Mouse (Mus musculus) kidney, postnatal 0 days (tissue): ENCODE measurements around the gene Mybl2. TPM values are rescaled to one million over a fixed set of nuclear protein-coding genes. Genes with fewer than 3 reads are reported as not detected.

ENCODE experiments used
- ATAC-seq: fragments of 200-750 bp; cut with Nextera tagmentation; replicated peaks from 2 replicates; pipeline ENCODE4 v1.8.0; 2017; ENCODE audit warnings: low read depth, moderate number of reproducible peaks, moderate TSS enrichment, moderate library complexity; ENCODE audit not compliant: low FRiP score
- DNase-seq: peaks from one replicate; pipeline ENCODE4 v3.0.0-alpha.2; 2016; ENCODE audit warnings: low spot score
- H3K27ac ChIP-seq: fragments of 300-500 bp; sonication (generic); 2 replicates; pipeline ENCODE4 v1.5.1; 2014; ENCODE audit warnings: mild to moderate bottlenecking
- H3K27me3 ChIP-seq: fragments of 300-500 bp; sonication (generic); 2 replicates; pipeline ENCODE4 v1.6.1; 2014; ENCODE audit warnings: low read length, mixed read lengths; ENCODE audit not compliant: insufficient read depth
- H3K36me3 ChIP-seq: fragments of 300-500 bp; sonication (generic); 2 replicates; pipeline ENCODE4 v1.6.1; 2014; ENCODE audit warnings: low read length, mixed read lengths; ENCODE audit not compliant: insufficient read depth
- H3K4me1 ChIP-seq: fragments of 300-500 bp; sonication (generic); replicated peaks from 2 replicates; pipeline ENCODE4 v1.6.1; 2014; ENCODE audit warnings: antibody characterized with exemption, low read length, mixed read lengths; ENCODE audit not compliant: insufficient read depth
- H3K4me2 ChIP-seq: fragments of 300-500 bp; sonication (generic); 2 replicates; pipeline ENCODE4 v1.6.1; 2014; ENCODE audit warnings: mild to moderate bottlenecking, low read length, moderate library complexity, mixed read lengths
- H3K4me3 ChIP-seq: fragments of 300-500 bp; sonication (generic); replicated peaks from 2 replicates; pipeline ENCODE4 v1.5.1; 2014; ENCODE audit warnings: low read depth, low read length
- H3K9ac ChIP-seq: fragments of 300-500 bp; sonication (generic); 2 replicates; pipeline ENCODE4 v1.6.1; 2014; ENCODE audit warnings: low read depth, low read length
- H3K9me3 ChIP-seq: fragments of 300-500 bp; sonication (generic); replicated peaks from 2 replicates; pipeline ENCODE4 v1.6.1; 2016; ENCODE audit warnings: low read length, inconsistent platforms, mixed read lengths
- CTCF ChIP-seq: IDR thresholded peaks from 2 replicates; pipeline ENCODE4 v1.5.1; 2016; ENCODE audit warnings: antibody characterized with exemption, low read depth, mild to moderate bottlenecking, moderate library complexity
- WGBS: fragments of 180-500 bp; shearing (Covaris S2); extraction: QIAGEN DNeasy Blood & Tissue Kit; methylation state at CpG from one replicate; pipeline ENCODE4 v1.1.7; 2014; 5-methylcytosine and 5-hydroxymethylcytosine counted together
- polyA plus RNA-seq: library from polyadenylated mRNA; unstranded; fragments of >200 nt; fragmentation: Nextera tagmentation; extraction: Ambion mirVana; gene quantifications from 2 replicates; pipeline ENCODE4 v1.2.1, GENCODE M21; 2015

Gene Mybl2
- polyA plus RNA-seq, 1 experiment from 2014 or later = 8.0 TPM

DNA sequence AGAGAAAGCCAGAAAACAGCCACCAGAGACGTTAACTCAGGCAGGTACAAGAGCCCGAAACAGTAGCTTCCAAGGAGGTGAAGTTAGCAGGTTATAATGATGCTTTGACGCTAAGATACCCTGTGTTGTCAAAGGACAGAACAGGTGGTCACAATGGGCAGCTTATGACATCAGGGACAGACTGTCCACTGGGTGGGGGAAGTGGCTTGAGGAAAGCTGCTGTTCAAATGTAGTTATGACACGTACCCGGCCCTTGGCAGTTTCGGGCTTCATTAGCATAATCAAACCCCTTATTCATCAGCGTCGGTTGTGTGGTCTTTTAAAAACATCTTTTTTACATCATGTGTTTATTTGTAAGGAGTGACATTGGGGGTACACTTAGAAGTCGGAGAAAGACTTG is 33.2 kb downstream of the Mybl2 start, which contains the start of gene Gtsf1l:
Gene Gtsf1l (minus strand): TSS at position 128 of the 400 bp plus-strand sequence.
- H3K27me3 ChIP-seq = no peaks in the 10 kb centered on the region
- H3K4me3 ChIP-seq = no peak within 1 kb of the TSS
- WGBS = 84% methylated on average over 9 of the region's 9 CpGs
- H3K9me3 ChIP-seq = no peaks in the 10 kb centered on the region
- TF ChIP-seq CTCF = no peak
- no peaks in the 10 kb centered on the region for H3K4me1 ChIP-seq
- H3K9ac ChIP-seq = no peak within 1 kb of the TSS
- no peak within 1 kb of the TSS for H3K27ac ChIP-seq
- ATAC-seq (no peak), DNase-seq (no peak)
- no peak within 1 kb of the TSS for H3K4me2 ChIP-seq
- no peaks in the 10 kb centered on the region for H3K36me3 ChIP-seq

GRCm38 (mm10) chr2:163089475-163090123 is 35.1 kb downstream of the Mybl2 start:
- no peaks in the 10 kb centered on the region for H3K4me1 ChIP-seq

GRCm38 (mm10) chr2:163094909-163095308 is 40.4 kb downstream of the Mybl2 start:
- WGBS = 94% methylated on average over 10 of the region's 10 CpGs
- DNase-seq (no peak), ATAC-seq (no peak)
- Histone ChIP-seq H3K4me2 (no peak overlapping the region), H3K27me3 (no peaks in the 10 kb centered on the region), H3K4me1 (no peaks in the 10 kb centered on the region), H3K4me3 (no peak overlapping the region), H3K27ac (no peak overlapping the region), H3K9me3 (no peaks in the 10 kb centered on the region), H3K9ac (no peak overlapping the region), H3K36me3 (no peaks in the 10 kb centered on the region)
- no peak for TF ChIP-seq CTCF

More at GRCm38 (mm10) chr2:163089475-163090123, 35.1 kb downstream of the Mybl2 start:
- Histone ChIP-seq H3K9me3 (no peaks in the 10 kb centered on the region), H3K27me3 (no peaks in the 10 kb centered on the region), H3K9ac (no peak overlapping the region), H3K4me2 (no peak overlapping the region), H3K27ac (no peak overlapping the region), H3K4me3 (no peak overlapping the region), H3K36me3 (no peaks in the 10 kb centered on the region)
- ATAC-seq (no peak), DNase-seq (no peak)
- peak; percentile 66 for TF ChIP-seq CTCF
- 77% methylated on average over 5 of the region's 5 CpGs for WGBS

- Histone ChIP-seq H3K4me1 (no peaks in the 10 kb centered on the region), H3K9ac (no peak overlapping the region), H3K27me3 (no peaks in the 10 kb centered on the region), H3K4me3 (no peak overlapping the region), H3K27ac (no peak overlapping the region), H3K36me3 (no peaks in the 10 kb centered on the region), H3K9me3 (no peaks in the 10 kb centered on the region), H3K4me2 (no peak overlapping the region)
- ATAC-seq (no peak), DNase-seq (peak; percentile 61)
- 56% methylated on average over 3 of the region's 3 CpGs for WGBS
- no peak for TF ChIP-seq CTCF
These were observed 41.3 kb downstream of the Mybl2 start for GRCm38 (mm10) chr2:163095784-163096183.

GRCm38 (mm10) chr2:163099919-163100318 is 45.4 kb downstream of the Mybl2 start:
- TF ChIP-seq CTCF = no peak
- WGBS = 57% methylated on average over 8 of the region's 8 CpGs
- Histone ChIP-seq H3K9ac (no peak overlapping the region), H3K9me3 (no peaks in the 10 kb centered on the region), H3K27ac (no peak overlapping the region), H3K4me1 (no peaks in the 10 kb centered on the region), H3K27me3 (no peaks in the 10 kb centered on the region), H3K4me2 (no peak overlapping the region), H3K36me3 (no peaks in the 10 kb centered on the region), H3K4me3 (no peak overlapping the region)
- no peak for ATAC-seq
- no peak for DNase-seq

DNA sequence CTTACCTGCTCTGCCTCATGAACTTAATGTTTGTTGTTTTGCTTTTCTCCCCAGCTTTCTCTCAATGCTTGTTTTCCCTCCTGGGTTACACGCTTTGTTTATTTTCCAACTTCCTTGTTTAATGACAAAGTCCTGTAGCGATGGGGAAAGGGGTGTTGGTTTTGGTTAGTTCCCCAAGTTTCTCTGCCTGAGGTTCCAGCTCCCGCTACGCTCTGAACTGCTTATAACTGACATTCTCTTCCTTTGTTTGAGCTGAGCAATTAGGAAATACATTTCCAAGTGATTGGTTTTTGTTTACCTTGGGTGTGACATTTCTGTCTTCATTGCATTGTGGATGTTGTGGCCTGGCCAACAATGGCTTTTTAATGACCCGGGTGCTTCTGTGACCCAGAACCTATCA is 46.1 kb downstream of the Mybl2 start:
- Histone ChIP-seq H3K9ac (no peak overlapping the region), H3K4me1 (no peaks in the 10 kb centered on the region), H3K27me3 (no peaks in the 10 kb centered on the region), H3K4me3 (no peak overlapping the region), H3K4me2 (no peak overlapping the region), H3K36me3 (no peaks in the 10 kb centered on the region), H3K9me3 (no peaks in the 10 kb centered on the region), H3K27ac (no peak overlapping the region)
- no peak for DNase-seq
- WGBS = 50% methylated on average over 5 of the region's 5 CpGs
- no peak for TF ChIP-seq CTCF
- no peak for ATAC-seq

GRCm38 (mm10) chr2:163101646-163102203 is 47.2 kb downstream of the Mybl2 start:
- peak; percentile 86 for TF ChIP-seq CTCF
- no peaks in the 10 kb centered on the region for H3K36me3 ChIP-seq
- no peaks in the 10 kb centered on the region for H3K27me3 ChIP-seq
- ATAC-seq (no peak), DNase-seq (peak; percentile 82)
- H3K9ac ChIP-seq = no peak overlapping the region
- H3K9me3 ChIP-seq = no peaks in the 10 kb centered on the region
- H3K27ac ChIP-seq = no peak overlapping the region
- WGBS = 5% methylated on average over 10 of the region's 10 CpGs
- H3K4me2 ChIP-seq = no peak overlapping the region
- no peaks in the 10 kb centered on the region for H3K4me1 ChIP-seq
- H3K4me3 ChIP-seq = no peak overlapping the region
